Mouse (Mus musculus) MEL-GATA-1-ER (cell line): ENCODE results near the gene Apol9b.
A peak's percentile ranks its signal among the peaks of the same experiment; 100 is the strongest.
"Not testable (repeated sequence)": the region's sequence is repeated elsewhere in the genome, so short reads cannot be mapped to it uniquely, and the experiment has no call there.

Experiments
- DNase-seq: peaks from one replicate; pipeline ENCODE4 v3.0.0-alpha.2; 2012; ENCODE audit warnings: low read depth; ENCODE audit errors: extremely low read depth

Apol9b gene

GRCm38 (mm10) chr15:77728739-77729138 is at the start of gene Apol9b:
Gene Apol9b, plus strand, starts transcription at chr15:77729039.
- DNase-seq: not testable (repeated sequence)

GRCm38 (mm10) chr15:77683944-77684343 is 44.9 kb upstream of the Apol9b start:
- peak; percentile 1 for DNase-seq

- not testable (repeated sequence) for DNase-seq
Measured at GRCm38 (mm10) chr15:77691532-77692311, 37.1 kb upstream of the Apol9b start.

- peak; percentile 16 for DNase-seq
Measured at GRCm38 (mm10) chr15:77694687-77695295, 34.0 kb upstream of the Apol9b start.

GRCm38 (mm10) chr15:77698656-77699055 is 30.2 kb upstream of the Apol9b start, which contains the start of gene Apol7e:
Gene Apol7e, plus strand, starts transcription at chr15:77698857.
- DNase-seq: not testable (repeated sequence)

- not testable (repeated sequence) for DNase-seq
Measured at GRCm38 (mm10) chr15:77705306-77705705, 23.5 kb upstream of the Apol9b start.

- not testable (repeated sequence) for DNase-seq
Measured at GRCm38 (mm10) chr15:77708936-77709335, 19.9 kb upstream of the Apol9b start.

GRCm38 (mm10) chr15:77718240-77718639 is 10.6 kb upstream of the Apol9b start:
- DNase-seq: not testable (repeated sequence)

GRCm38 (mm10) chr15:77721509-77721908 is 7.3 kb upstream of the Apol9b start:
- DNase-seq: not testable (repeated sequence)

- DNase-seq: not testable (repeated sequence)
Measured at GRCm38 (mm10) chr15:77724208-77724911, 4.5 kb upstream of the Apol9b start.

GRCm38 (mm10) chr15:77725393-77726020 is 3.3 kb upstream of the Apol9b start:
- not testable (repeated sequence) for DNase-seq

GRCm38 (mm10) chr15:77727139-77727538 is 1.7 kb upstream of the Apol9b start:
- not testable (repeated sequence) for DNase-seq

- DNase-seq: not testable (repeated sequence)
Measured at GRCm38 (mm10) chr15:77727745-77728144, 1.1 kb upstream of the Apol9b start.

- DNase-seq: no peak
Measured at GRCm38 (mm10) chr15:77731605-77732004, 2.8 kb downstream of the Apol9b start.

GRCm38 (mm10) chr15:77732851-77733250 is 4.0 kb downstream of the Apol9b start:
- DNase-seq: not testable (repeated sequence)

- DNase-seq: not testable (repeated sequence)
Measured at GRCm38 (mm10) chr15:77733380-77733779, 4.5 kb downstream of the Apol9b start.

- not testable (repeated sequence) for DNase-seq
Measured at GRCm38 (mm10) chr15:77733903-77734302, 5.1 kb downstream of the Apol9b start.

- DNase-seq: no peak
Measured at GRCm38 (mm10) chr15:77740511-77741297, 11.9 kb downstream of the Apol9b start.

GRCm38 (mm10) chr15:77741556-77741955 is 12.7 kb downstream of the Apol9b start:
- DNase-seq: not testable (repeated sequence)

- DNase-seq: no peak
Measured at GRCm38 (mm10) chr15:77744632-77745031, 15.8 kb downstream of the Apol9b start.
